Mouse (Mus musculus) midbrain, postnatal 0 days (tissue): ENCODE results near the gene Nsun2. TPM values are rescaled to one million over a fixed set of nuclear protein-coding genes. Genes with fewer than 3 reads are reported as not detected.

Experiments used
- ATAC-seq: fragments of 200-750 bp; cut with Nextera tagmentation; 2 replicates; pipeline ENCODE4 v1.8.0; 2017; ENCODE audit warnings: moderate number of reproducible peaks, mild to moderate bottlenecking, moderate TSS enrichment, moderate library complexity; ENCODE audit not compliant: low FRiP score
- DNase-seq: peaks from one replicate; pipeline ENCODE4 v3.0.0-alpha.2; 2015; ENCODE audit warnings: low spot score
- H3K27ac ChIP-seq: fragments of 300-500 bp; sonication (generic); 2 replicates; pipeline ENCODE4 v1.5.1; 2014; ENCODE audit warnings: low read depth, mild to moderate bottlenecking, low read length, mixed read lengths
- H3K27me3 ChIP-seq: fragments of 300-500 bp; sonication (generic); 2 replicates; pipeline ENCODE4 v1.6.1; 2014; ENCODE audit warnings: low read length, control low read depth, mixed read lengths; ENCODE audit not compliant: insufficient read depth
- H3K36me3 ChIP-seq: fragments of 300-500 bp; sonication (generic); 2 replicates; pipeline ENCODE4 v1.6.1; 2014; ENCODE audit warnings: low read length, control low read depth, mixed read lengths; ENCODE audit not compliant: insufficient read depth
- H3K4me1 ChIP-seq: fragments of 300-500 bp; sonication (generic); 2 replicates; pipeline ENCODE4 v1.6.1; 2014; ENCODE audit warnings: mild to moderate bottlenecking, control low read depth, antibody characterized with exemption, low read length, mixed read lengths; ENCODE audit not compliant: insufficient read depth
- H3K4me2 ChIP-seq: fragments of 300-500 bp; sonication (generic); 2 replicates; pipeline ENCODE4 v1.6.1; 2014; ENCODE audit warnings: low read depth, mild to moderate bottlenecking, low read length, mixed read lengths; ENCODE audit not compliant: poor library complexity, severe bottlenecking
- H3K4me3 ChIP-seq: fragments of 300-500 bp; sonication (generic); 2 replicates; pipeline ENCODE4 v1.5.1; 2014; ENCODE audit warnings: low read depth, mild to moderate bottlenecking, low read length, moderate library complexity
- H3K9ac ChIP-seq: fragments of 300-500 bp; sonication (generic); replicated peaks from 2 replicates; pipeline ENCODE4 v1.6.1; 2014; ENCODE audit warnings: mild to moderate bottlenecking, low read length, moderate library complexity, mixed read lengths; ENCODE audit not compliant: poor library complexity, severe bottlenecking
- H3K9me3 ChIP-seq: fragments of 300-500 bp; sonication (generic); 2 replicates; pipeline ENCODE4 v1.6.1; 2016; ENCODE audit warnings: low read length, control low read depth
- CTCF ChIP-seq: IDR thresholded peaks from 2 replicates; pipeline ENCODE4 v1.5.1; 2016; ENCODE audit warnings: antibody characterized with exemption, mild to moderate bottlenecking
- whole genome bisulfite sequencing: fragments of 180-500 bp; shearing (Covaris S2); extraction: QIAGEN DNeasy Blood & Tissue Kit; methylation state at CpG from one replicate; pipeline ENCODE4 v1.1.7; 2014; 5-methylcytosine and 5-hydroxymethylcytosine counted together
- polyA plus RNA-seq: library from polyadenylated mRNA; unstranded; fragments of >200 nt; fragmentation: Nextera tagmentation; extraction: Ambion mirVana; gene quantifications from 2 replicates; pipeline ENCODE4 v1.2.1, GENCODE M21; 2015
- total RNA-seq: library from RNA; depleted of rRNA; stranded (reverse); fragments of >200 nt; gene quantifications from 2 replicates; pipeline ENCODE4 v1.2.3, GENCODE M21; 2014

Nsun2 gene
- total and polyA plus RNA-seq, 2 experiments from 2014 or later = 60.2 to 60.3 TPM

DNA sequence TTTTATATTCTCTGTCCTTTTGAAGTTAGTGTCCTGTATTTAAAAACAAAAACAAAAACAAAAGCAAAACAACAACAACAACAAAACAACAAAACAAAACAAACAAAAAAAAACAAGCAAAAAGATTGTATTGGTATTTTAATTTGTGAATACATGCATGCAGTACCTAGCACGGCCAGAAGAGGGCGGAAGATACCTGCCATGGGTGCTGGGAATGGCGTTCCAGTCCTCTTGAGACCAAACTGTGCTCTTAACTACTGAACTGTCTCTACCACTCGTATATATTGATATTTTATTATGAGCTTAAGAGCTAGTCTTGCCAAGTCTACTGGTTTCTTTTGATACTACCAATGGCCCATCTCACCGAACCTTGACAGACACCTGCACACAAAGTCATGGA lies 19.5 kb downstream of the Nsun2 start:
- H3K36me3 ChIP-seq = no peaks in the 10 kb centered on the region
- H3K27me3 ChIP-seq = no peaks in the 10 kb centered on the region
- H3K4me1 ChIP-seq = no peaks in the 10 kb centered on the region
- peak; percentile 38 for DNase-seq
- H3K9ac ChIP-seq = no peak overlapping the region
- peak; percentile 85 for TF ChIP-seq CTCF
- H3K4me2 ChIP-seq = no peak overlapping the region
- H3K9me3 ChIP-seq = no peaks in the 10 kb centered on the region
- 27% methylated on average over 5 of the region's 5 CpGs for WGBS
- H3K4me3 ChIP-seq = no peak overlapping the region
- no peak for ATAC-seq
- H3K27ac ChIP-seq = no peak overlapping the region

DNA sequence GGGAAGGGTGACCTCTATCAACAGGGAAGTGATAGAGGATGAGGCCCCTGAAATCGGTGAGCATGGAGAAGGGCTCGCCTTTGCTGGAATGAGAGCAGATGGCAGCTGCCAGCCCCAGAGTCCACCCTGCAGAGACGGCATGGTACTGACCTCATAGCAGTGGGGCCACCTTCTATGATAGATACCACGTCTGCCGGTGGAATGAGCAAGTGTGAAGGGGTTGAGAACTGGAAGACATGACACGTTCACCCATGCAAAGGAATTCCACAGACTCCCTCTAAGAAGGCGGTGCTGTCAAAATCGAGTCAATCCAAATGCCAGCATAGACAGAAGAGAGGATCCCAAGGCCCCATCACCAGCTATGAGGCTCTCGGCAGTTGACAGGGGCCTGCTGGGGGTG lies 20.7 kb downstream of the Nsun2 start:
- Histone ChIP-seq H3K4me2 (no peak overlapping the region), H3K9me3 (no peaks in the 10 kb centered on the region), H3K27ac (no peak overlapping the region), H3K36me3 (no peaks in the 10 kb centered on the region), H3K9ac (no peak overlapping the region), H3K4me1 (no peaks in the 10 kb centered on the region), H3K27me3 (no peaks in the 10 kb centered on the region), H3K4me3 (no peak overlapping the region)
- no peak for DNase-seq
- TF ChIP-seq CTCF = no peak
- no peak for ATAC-seq
- WGBS = 84% methylated on average over 9 of the region's 9 CpGs

DNA sequence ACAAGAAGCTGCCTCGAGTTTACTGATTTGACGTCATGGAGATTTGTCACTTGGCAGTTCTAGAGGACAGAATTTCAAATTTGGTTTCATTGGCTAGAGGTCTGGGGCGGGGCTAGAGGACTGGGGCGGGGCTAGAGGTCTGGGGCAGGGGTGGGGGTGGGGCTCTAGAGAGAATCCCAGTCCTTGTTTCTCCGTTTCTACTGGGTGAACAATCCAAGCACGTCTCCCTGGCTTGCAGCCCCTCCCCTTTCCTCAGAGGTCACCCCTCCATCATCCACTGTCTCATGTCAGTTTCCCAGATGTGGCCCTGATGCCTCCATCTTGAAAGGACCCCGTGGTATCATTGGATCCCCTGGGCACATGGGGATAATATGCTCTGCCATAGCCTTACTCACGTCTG lies 21.5 kb downstream of the Nsun2 start:
- DNase-seq (no peak), ATAC-seq (no peak)

DNA sequence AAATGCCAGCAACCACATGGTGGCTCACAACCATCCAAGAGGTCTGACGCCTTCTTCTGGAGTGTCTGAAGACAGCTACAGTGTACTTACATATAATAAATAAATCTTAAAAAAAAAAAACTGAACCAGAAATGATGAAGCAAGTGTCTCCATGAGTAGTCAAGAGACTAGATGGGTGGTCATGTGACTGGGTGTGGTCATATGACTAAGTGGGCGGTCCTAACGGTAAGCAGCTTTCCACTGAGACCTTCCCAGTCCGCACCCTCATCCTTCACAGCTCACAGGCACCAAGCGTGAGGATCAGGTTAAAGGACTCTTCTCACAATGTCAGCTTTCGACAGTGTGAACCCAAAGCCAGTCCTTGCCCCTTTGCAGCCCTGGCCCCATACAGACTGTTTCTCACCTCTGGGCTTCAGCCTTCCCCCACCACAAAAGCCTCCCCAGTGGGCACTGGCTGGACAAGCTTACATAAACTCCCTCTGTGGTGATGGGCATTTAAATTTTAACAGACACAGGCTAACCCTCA lies 22.5 kb downstream of the Nsun2 start:
- WGBS = 86% methylated on average over 6 of the region's 6 CpGs
- Histone ChIP-seq H3K4me3 (no peak overlapping the region), H3K4me2 (no peak overlapping the region), H3K27ac (no peak overlapping the region), H3K9ac (no peak overlapping the region), H3K27me3 (no peaks in the 10 kb centered on the region), H3K4me1 (no peaks in the 10 kb centered on the region), H3K36me3 (no peaks in the 10 kb centered on the region), H3K9me3 (no peaks in the 10 kb centered on the region)
- DNase-seq = no peak
- no peak for ATAC-seq
- TF ChIP-seq CTCF = no peak

More for the DNA sequence above, 21.5 kb downstream of the Nsun2 start:
- Histone ChIP-seq H3K27me3 (no peaks in the 10 kb centered on the region), H3K4me1 (no peaks in the 10 kb centered on the region), H3K4me3 (no peak overlapping the region), H3K36me3 (no peaks in the 10 kb centered on the region), H3K9me3 (no peaks in the 10 kb centered on the region), H3K9ac (no peak overlapping the region), H3K4me2 (no peak overlapping the region), H3K27ac (no peak overlapping the region)
- WGBS = 34% methylated on average over 8 of the region's 8 CpGs
- no peak for TF ChIP-seq CTCF

DNA sequence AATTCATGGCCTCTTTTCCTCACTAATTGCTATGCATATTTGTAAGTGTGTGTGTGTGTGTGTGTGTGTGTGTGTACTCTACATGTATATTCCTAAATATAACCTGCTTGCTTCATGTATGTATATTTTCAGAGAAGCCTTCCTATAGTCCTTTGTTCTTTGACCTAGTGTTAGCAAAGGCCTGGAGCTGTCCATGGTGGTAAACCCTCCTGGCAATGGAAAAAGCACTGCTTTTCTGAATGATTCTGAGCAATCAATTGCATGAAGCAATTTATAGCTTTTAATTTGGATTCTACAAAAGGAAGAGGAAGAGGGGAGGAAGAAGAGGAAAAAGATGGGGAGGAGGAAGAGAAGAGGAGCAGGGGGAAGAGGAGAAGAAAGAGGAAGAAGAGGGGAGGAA lies 23.2 kb downstream of the Nsun2 start:
- Histone ChIP-seq H3K27ac (no peak overlapping the region), H3K9me3 (no peaks in the 10 kb centered on the region), H3K4me1 (no peaks in the 10 kb centered on the region), H3K4me3 (no peak overlapping the region), H3K9ac (no peak overlapping the region), H3K4me2 (no peak overlapping the region), H3K27me3 (no peaks in the 10 kb centered on the region), H3K36me3 (no peaks in the 10 kb centered on the region)
- DNase-seq = no peak
- no peak for ATAC-seq
- TF ChIP-seq CTCF = no peak

DNA sequence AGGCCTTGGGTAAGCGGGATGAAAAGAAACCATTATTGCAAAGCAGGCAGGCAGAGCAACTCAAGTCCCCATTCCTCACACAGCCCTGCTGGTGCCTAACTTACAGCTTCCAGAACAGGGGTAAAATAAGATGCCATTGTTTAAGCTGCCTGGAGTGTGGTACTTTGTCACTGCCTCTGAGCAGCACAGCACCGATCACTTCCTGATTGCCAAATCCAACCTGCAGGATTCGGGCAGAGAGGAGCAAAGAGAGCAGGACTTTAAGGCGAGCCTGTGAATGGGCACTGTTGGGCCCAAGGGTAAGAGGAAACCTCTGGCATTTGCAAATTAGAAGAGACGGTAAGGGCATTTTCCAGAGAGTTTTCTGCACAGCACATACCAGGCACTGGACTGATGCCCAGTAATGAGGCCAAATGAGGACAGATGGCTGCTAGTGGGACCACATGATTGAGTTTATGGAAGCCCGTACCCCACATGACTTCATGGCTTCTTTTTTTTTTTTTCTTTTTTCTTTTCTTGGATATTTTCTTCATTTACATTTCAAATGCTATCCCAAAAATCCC lies 24.6 kb downstream of the Nsun2 start:
- no peak for TF ChIP-seq CTCF
- ATAC-seq = no peak
- Histone ChIP-seq H3K4me1 (no peaks in the 10 kb centered on the region), H3K9ac (no peak overlapping the region), H3K27me3 (no peaks in the 10 kb centered on the region), H3K4me2 (no peak overlapping the region), H3K27ac (no peak overlapping the region), H3K9me3 (no peaks in the 10 kb centered on the region), H3K4me3 (no peak overlapping the region), H3K36me3 (no peaks in the 10 kb centered on the region)
- WGBS = 66% methylated on average over 6 of the region's 6 CpGs
- DNase-seq = peak; percentile 61
